Mouse (Mus musculus) liver, embryonic 11.5 days (tissue): ENCODE data around the gene Sprr2a1. TPM values are rescaled to one million over a fixed set of nuclear protein-coding genes. Genes with fewer than 3 reads are reported as not detected.
"Not testable (repeated sequence)": the region's sequence is repeated elsewhere in the genome, so short reads cannot be mapped to it uniquely, and the experiment has no call there.

Source experiments
- ATAC-seq: fragments of 200-750 bp; cut with Nextera tagmentation; replicated peaks from 2 replicates; pipeline ENCODE4 v1.8.0; 2017; ENCODE audit warnings: moderate number of reproducible peaks, mild to moderate bottlenecking, moderate TSS enrichment, moderate library complexity; ENCODE audit not compliant: low FRiP score
- DNase-seq: peaks from one replicate; pipeline ENCODE4 v3.0.0-alpha.2; 2017; ENCODE audit warnings: low spot score
- H3K27ac ChIP-seq: fragments of 300-500 bp; sonication (generic); 2 replicates; pipeline ENCODE4 v1.5.1; 2014; ENCODE audit warnings: mild to moderate bottlenecking, low read depth, low read length, control low read depth
- H3K27me3 ChIP-seq: fragments of 300-500 bp; sonication (generic); replicated peaks from 2 replicates; pipeline ENCODE4 v1.6.1; 2014; ENCODE audit warnings: low read length, mixed read lengths; ENCODE audit not compliant: control insufficient read depth, insufficient read depth
- H3K36me3 ChIP-seq: fragments of 300-500 bp; sonication (generic); 2 replicates; pipeline ENCODE4 v1.6.1; 2014; ENCODE audit warnings: mild to moderate bottlenecking, low read length, moderate library complexity, mixed read lengths; ENCODE audit not compliant: control insufficient read depth, insufficient read depth
- H3K4me1 ChIP-seq: fragments of 300-500 bp; sonication (generic); replicated peaks from 2 replicates; pipeline ENCODE4 v1.6.1; 2014; ENCODE audit warnings: low read length, mixed read lengths; ENCODE audit not compliant: control insufficient read depth, insufficient read depth
- H3K4me2 ChIP-seq: fragments of 300-500 bp; sonication (generic); 2 replicates; pipeline ENCODE4 v1.6.1; 2014; ENCODE audit warnings: mild to moderate bottlenecking, control low read depth, moderate library complexity
- H3K4me3 ChIP-seq: fragments of 300-500 bp; sonication (generic); 2 replicates; pipeline ENCODE4 v1.5.1; 2014; ENCODE audit warnings: low read depth, low read length, control low read depth
- H3K9ac ChIP-seq: fragments of 300-500 bp; sonication (generic); 2 replicates; pipeline ENCODE4 v1.6.1; 2014; ENCODE audit warnings: low read depth, low read length, control low read depth
- H3K9me3 ChIP-seq: fragments of 300-500 bp; sonication (generic); 2 replicates; pipeline ENCODE4 v1.6.1; 2016; ENCODE audit warnings: low read length, inconsistent platforms, mixed read lengths; ENCODE audit not compliant: control insufficient read depth
- WGBS: fragments of 180-500 bp; shearing (Covaris S2); extraction: QIAGEN DNeasy Blood & Tissue Kit; methylation state at CpG from one replicate; pipeline ENCODE4 v1.1.7; 2014; 5-methylcytosine and 5-hydroxymethylcytosine counted together
- polyA plus RNA-seq: library from polyadenylated mRNA; unstranded; fragments of >200 nt; fragmentation: Nextera tagmentation; extraction: Ambion mirVana; gene quantifications from 2 replicates; pipeline ENCODE4 v1.2.1, GENCODE M21; 2014

Gene Sprr2a1
- not detected in 2 replicates for polyA plus RNA-seq

DNA sequence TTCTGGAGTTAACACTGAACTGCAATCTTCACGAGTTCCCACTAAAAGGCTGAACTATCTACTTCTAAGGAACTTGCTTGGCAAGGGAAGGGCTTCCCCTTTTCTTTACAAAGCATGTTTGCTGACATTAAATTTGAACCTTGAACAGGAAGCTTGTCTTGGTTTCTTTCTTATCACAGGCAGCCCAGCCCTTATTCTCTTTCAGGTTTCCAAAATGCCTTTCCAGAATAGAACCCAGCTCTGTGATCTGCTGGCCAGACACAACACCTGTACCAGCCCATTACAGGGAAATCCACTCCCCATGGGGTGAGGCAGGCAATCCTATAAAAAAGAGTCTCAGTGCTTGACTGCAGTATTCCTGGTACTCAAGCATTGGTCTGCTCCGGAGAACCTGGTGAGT, at the start of gene Sprr2a1, which contains the start of gene Sprr2a2:
Gene Sprr2a1, plus strand, starts transcription at position 231 of the 400 bp plus-strand sequence.
Gene Sprr2a2, plus strand, starts transcription at position 352 of the 400 bp plus-strand sequence.
- not testable (repeated sequence) for H3K4me3 ChIP-seq, ATAC-seq, H3K27me3 ChIP-seq, DNase-seq, H3K36me3 ChIP-seq, H3K9me3 ChIP-seq, H3K4me2 ChIP-seq, H3K9ac ChIP-seq, H3K27ac ChIP-seq, H3K4me1 ChIP-seq
- no CpG with 5 or more reads among the region's 2 CpGs for WGBS

DNA sequence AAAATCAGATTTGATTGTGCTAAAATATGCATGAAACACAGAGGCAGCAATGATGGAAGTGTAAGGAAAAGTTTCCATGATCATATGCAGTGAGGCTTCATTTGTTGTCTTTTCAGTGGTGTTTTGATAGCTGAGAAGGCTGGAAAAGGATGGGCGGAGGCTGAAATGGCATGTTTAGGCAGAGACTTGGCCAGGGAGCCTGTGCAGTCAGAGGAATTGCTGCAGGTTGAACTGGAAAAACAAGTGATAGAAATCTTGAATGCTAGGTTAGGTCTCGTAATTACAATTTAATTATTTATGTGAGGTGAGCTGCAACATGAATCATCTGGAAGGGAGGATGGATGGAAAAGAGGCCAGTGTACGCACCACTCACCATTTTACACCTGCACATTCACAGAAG, 45.8 kb upstream of the Sprr2a1 start:
- WGBS, result 85% methylated on average over 3 of the region's 3 CpGs
- Histone ChIP-seq H3K4me3 (no peak overlapping the region), H3K4me1 (no peaks in the 10 kb centered on the region), H3K27me3 (no peaks in the 10 kb centered on the region), H3K36me3 (no peaks in the 10 kb centered on the region), H3K9ac (no peak overlapping the region), H3K27ac (no peak overlapping the region), H3K4me2 (no peak overlapping the region), H3K9me3 (no peaks in the 10 kb centered on the region)
- no peak for ATAC-seq
- no peak for DNase-seq

DNA sequence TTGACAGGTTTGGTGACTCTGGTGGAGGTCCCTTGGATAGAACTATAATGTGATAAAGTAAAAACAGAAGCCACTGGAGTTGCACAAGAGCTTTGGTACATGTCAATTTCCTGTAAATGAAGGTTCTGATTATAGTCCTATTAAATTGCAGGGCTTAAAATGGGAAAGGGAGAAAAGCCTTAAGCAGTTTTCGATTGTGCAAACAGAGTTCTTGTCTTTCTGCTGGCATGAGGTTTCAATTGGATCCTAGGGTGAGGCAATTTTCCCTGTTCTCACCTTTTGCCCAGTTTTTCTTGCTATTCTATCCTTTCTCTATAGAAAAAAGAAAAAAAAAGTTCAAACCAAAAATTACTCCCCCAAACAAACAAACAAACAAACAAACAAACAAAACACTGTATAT, 38.7 kb upstream of the Sprr2a1 start:
- Histone ChIP-seq H3K27ac (no peak overlapping the region), H3K4me3 (no peak overlapping the region), H3K36me3 (no peaks in the 10 kb centered on the region), H3K27me3 (no peaks in the 10 kb centered on the region), H3K4me2 (no peak overlapping the region), H3K9me3 (no peaks in the 10 kb centered on the region), H3K4me1 (no peaks in the 10 kb centered on the region), H3K9ac (no peak overlapping the region)
- ATAC-seq (no peak), DNase-seq (no peak)
- 72% methylated on average over 1 of the region's 1 CpGs for WGBS

DNA sequence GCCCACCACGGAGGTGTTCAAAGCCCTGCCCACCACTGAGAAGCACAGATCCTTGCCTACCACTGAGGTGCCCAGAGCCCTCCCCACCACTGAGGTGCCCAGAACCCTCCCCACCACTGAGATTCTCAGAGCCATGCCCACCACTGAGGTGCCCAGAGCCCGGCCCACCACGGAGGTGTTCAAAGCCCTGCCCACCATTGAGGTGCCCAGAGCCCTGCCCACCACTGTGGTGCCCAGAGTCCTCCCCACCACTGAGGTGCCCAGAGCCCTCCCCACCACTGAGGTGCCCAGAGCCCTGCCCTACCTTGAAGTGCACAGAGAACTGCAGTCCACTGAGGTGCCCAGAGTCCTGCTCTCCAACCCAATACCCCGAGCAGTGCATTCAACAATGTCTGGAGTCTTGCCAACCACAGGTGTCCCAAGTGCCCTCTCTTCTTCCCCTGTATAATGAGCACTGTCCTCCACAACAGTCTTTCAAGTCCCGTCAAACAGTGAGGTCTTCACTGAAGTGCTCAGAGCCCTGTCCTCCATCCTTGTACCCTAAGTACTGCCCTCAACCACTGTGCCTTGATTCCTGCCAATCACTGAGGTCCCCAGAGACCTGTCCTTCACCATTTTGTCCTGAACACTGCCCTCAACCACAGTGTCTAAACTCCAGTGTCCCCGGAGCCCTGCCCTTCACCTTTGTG, 19.9 kb upstream of the Sprr2a1 start:
- no peak overlapping the region for H3K4me3 ChIP-seq
- no peak overlapping the region for H3K27ac ChIP-seq
- no peak for ATAC-seq
- no peaks in the 10 kb centered on the region for H3K36me3 ChIP-seq
- no peak for DNase-seq
- no peak overlapping the region for H3K9ac ChIP-seq
- H3K4me2 ChIP-seq, result no peak overlapping the region
- no peaks in the 10 kb centered on the region for H3K27me3 ChIP-seq
- no peaks in the 10 kb centered on the region for H3K4me1 ChIP-seq
- no peaks in the 10 kb centered on the region for H3K9me3 ChIP-seq
- 80% methylated on average over 6 of the region's 6 CpGs for WGBS

DNA sequence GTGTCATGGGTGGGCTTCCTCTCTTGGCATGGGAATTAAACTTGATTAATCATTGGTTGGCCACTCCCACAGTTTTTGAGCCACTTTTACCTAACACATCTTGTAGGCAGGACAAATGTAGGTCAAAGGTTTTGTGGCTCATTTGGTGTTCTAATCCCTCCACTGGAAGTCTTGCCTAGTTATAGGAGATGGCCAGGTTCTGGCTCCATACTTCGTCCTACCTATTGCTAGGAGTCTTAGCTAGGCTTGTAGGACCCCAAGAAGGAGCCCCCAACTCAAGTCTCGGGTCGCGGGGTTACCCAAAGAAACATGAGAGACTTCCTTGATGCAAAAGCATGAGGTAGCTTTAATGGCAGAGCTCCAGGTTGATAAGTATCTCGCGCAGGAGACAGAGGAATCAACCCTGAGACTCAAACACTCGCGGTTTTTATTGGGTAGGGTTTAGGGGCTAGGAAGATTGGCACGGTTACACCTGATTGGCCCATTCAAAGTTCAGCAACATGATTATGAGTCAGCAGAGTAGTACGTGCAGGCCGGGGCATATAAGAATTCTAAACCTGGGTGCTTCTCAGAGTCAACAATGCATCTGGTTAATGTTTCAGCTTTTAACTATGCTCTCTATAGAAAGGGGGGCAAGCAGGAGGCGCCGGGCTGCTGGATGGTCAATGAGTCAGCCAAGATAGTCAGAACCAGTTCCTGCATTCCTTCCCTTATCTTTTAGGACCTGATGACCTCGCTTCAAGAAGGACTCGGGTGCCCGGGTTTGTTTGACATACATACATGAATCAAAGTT, 4.3 kb upstream of the Sprr2a1 start:
- H3K27ac ChIP-seq, H3K4me3 ChIP-seq, H3K9ac ChIP-seq, H3K27me3 ChIP-seq, H3K4me1 ChIP-seq, H3K4me2 ChIP-seq, H3K9me3 ChIP-seq, DNase-seq, H3K36me3 ChIP-seq: not testable (repeated sequence)
- WGBS, result no CpG with 5 or more reads among the region's 16 CpGs
- peak; percentile 35; the same call in 1 of the 2 replicates for ATAC-seq

DNA sequence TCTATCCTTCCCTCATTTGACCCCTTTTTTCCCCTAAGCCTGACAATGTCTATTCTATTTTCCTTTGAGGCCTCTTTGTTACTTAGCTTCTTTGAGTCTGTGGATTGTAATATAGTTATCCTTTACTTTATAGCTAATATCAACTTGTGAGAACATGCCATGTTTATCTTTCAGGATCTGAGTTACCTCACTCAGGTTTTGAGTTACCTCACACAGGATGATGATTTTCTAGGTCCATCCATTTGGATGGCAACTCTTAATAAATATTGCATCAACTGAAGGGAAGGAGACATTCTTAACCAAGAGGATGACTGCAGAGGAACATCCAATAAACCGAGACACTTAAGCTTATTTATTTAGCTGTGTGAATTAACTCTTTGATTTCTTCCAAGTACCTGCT, 3.5 kb upstream of the Sprr2a1 start:
- H3K4me3 ChIP-seq, H3K4me1 ChIP-seq, H3K4me2 ChIP-seq, ATAC-seq, DNase-seq, H3K9me3 ChIP-seq, H3K27me3 ChIP-seq, H3K9ac ChIP-seq, H3K27ac ChIP-seq, H3K36me3 ChIP-seq: not testable (repeated sequence)
- WGBS, result no CpG with 5 or more reads among the region's 1 CpGs

DNA sequence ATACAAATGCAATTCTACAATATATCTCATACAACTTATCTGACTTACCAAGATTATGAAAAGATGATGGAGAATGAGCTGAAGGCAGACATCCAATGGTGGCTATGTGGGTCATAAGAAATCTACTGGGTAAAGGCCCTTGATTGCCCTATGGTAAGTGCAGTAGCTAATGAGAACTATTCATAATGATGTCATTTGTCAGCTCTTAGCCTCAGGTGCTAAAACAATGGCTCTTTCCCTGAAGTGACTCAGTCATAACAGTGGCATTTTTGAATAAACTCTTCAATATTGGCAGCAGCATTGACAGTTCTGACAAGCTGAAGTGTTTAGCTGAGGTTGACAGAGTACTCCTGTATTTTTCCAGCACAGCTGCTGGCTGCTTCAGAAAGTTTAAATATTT, 1.9 kb upstream of the Sprr2a1 start:
- H3K27ac ChIP-seq, H3K36me3 ChIP-seq, H3K4me2 ChIP-seq, H3K4me1 ChIP-seq, H3K9ac ChIP-seq, ATAC-seq, DNase-seq, H3K27me3 ChIP-seq, H3K9me3 ChIP-seq, H3K4me3 ChIP-seq: not testable (repeated sequence)

DNA sequence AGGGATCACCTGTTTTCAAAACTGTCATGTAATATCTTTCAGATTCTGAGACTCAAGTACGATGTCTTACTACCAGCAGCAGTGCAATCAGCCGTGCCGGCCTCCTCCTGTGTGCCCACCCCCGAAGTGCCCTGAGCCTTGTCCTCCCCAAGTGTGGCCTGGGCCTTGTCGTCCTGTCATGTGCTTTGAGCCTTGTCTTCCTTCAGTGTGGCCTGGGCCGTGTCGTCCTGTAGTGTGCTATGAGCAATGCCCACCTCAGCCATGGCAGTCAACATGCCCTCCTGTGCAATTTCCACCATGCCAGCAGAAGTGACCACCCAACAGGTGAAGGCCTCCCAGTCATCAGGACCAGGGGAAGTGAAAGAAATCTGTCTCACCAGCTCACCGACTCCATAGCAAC, 3.4 kb downstream of the Sprr2a1 start:
- H3K36me3 ChIP-seq, H3K4me2 ChIP-seq, H3K4me1 ChIP-seq, H3K9ac ChIP-seq, DNase-seq, H3K4me3 ChIP-seq, H3K27me3 ChIP-seq, H3K9me3 ChIP-seq, H3K27ac ChIP-seq: not testable (repeated sequence)
- no CpG with 5 or more reads among the region's 8 CpGs for WGBS
- peak; percentile 58 for ATAC-seq

DNA sequence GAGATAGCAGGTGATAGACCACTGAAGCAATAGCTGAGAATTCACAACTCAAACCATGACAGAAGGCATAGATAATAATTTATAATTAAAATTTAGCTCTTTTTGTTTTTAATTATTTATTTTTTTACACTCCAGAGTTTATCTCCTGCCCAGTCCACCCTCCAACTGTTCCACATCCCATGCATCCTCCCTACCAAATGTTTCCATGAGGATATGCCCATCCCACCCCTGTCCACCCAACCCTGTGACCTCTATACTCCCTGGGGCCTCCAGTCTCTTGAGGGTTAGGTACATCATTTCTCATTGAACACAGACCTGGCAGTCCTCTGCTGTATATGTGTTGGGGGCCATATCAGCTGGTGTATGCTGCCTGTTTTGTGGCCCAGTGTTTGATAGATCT, 8.1 kb downstream of the Sprr2a1 start:
- not testable (repeated sequence) for H3K27ac ChIP-seq, H3K9me3 ChIP-seq, H3K9ac ChIP-seq, ATAC-seq, H3K4me2 ChIP-seq, H3K4me3 ChIP-seq, H3K36me3 ChIP-seq, H3K27me3 ChIP-seq, DNase-seq, H3K4me1 ChIP-seq
